Mouse (Mus musculus) neutrophil, adult 5-6 weeks (primary cell): ENCODE data around the gene Ncln. TPM values are rescaled to one million over a fixed set of nuclear protein-coding genes. Genes with fewer than 3 reads are reported as not detected.

ENCODE experiments used
- ATAC-seq: fragments of 151-379, 151-347 bp; 2 replicates; pipeline ENCODE4 v1.8.0; 2017; ENCODE audit warnings: mild to moderate bottlenecking, moderate TSS enrichment; ENCODE audit not compliant: insufficient number of reproducible peaks, poor library complexity, low FRiP score, severe bottlenecking; ENCODE audit errors: extremely low read depth
- total RNA-seq: library from RNA; stranded (forward); fragments of 200-1000 nt; gene quantifications from 2 replicates; pipeline ENCODE4 v1.2.3, GENCODE M21; 2017

Ncln gene
- total RNA-seq, 1 experiment from 2014 or later, result 149 TPM

DNA sequence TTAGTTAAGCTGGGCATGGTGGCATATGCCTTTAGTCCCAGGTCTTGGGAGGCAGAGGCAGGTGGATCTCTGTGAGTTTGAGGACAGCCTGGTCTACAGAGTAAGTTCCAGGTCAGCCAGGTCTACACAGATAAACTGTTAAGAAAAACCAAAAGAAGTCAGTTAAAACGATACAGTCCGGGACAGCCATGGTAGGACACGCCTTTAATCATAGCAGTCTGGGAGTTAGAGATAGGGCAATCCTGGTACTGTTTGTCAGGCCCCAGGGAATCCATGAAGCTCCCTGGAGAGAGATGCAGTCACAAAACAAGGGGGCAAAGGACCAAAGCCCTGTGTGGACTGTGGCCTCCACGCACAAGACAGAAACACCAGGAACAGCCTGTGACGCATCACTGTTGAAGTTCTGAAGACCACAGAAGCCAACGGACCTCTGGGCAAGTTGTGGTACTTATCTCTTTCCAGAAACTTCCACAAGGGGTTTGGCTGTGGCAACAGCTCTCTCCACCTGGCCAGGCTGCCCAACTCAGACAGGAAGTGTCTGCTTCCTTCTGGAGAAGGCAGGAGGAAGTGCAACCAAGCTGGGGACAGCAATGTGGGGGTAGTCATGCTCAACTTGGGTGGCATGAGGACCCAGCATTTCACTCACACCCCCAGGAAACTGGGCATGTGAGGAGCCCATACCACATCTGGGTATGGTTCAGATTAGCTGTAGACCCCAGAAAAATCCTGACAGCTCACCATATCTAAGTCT lies 23.2 kb upstream of the Ncln start:
- peak; percentile 25; the same call in 1 of the 2 replicates for ATAC-seq

DNA sequence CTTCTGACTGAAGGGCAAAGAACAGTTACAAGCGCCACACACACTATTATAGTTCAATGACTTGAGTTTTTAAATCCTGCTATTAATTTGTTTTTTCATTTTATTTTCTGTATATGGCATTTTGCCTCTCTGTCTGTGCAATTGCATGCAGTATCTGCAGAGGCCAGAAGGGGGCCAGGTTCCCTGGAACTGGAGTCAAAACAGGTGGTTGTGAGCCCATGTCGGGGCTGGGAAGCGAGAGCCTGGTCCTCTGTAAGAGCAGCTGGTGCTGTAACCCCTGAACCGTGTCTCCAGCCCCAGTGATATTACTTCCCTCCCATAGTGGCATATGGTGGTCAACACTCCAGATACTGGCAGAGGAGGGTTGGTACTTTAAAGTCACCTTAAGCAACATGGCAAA lies 22.4 kb upstream of the Ncln start:
- ATAC-seq, result peak; percentile 74

DNA sequence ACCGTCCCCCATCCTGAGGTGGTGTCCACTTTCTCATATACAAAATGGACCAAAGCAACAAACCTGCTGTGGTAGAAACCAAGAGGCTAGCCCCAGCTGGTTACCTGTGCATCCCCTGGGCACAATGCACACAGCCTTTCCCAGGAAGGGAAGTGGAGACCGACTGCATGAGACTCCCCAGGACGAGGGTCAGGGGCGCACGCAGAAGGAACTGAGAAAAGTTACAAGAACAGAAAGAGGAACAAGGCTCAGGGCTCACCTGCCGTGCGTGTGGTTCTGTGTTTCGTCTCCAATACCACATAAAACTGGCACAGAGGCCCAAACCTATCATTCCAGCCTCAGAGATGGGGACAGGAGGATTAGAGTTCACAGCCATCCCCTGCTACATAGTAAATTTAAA lies 21.0 kb upstream of the Ncln start:
- ATAC-seq, result peak; percentile 64

DNA sequence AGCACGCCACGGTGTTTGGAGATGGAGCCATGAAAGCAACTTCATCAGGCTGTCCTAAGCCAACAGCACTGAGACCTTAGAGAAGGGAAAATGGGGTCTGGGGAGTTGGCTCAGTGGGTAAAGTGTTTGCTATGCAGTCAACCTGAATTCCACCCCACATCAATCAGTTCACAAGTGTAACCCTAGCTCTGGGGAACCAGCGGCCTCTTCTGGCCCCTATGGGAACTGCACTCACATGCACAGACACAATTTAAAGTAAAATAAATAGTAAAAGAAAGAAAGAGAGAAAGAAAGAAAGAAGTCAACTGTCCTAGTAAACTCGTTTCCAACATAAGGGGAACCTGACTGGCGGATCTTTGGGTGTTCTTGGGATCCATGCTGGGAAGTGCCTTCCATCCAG lies 17.6 kb upstream of the Ncln start:
- no peak for ATAC-seq

DNA sequence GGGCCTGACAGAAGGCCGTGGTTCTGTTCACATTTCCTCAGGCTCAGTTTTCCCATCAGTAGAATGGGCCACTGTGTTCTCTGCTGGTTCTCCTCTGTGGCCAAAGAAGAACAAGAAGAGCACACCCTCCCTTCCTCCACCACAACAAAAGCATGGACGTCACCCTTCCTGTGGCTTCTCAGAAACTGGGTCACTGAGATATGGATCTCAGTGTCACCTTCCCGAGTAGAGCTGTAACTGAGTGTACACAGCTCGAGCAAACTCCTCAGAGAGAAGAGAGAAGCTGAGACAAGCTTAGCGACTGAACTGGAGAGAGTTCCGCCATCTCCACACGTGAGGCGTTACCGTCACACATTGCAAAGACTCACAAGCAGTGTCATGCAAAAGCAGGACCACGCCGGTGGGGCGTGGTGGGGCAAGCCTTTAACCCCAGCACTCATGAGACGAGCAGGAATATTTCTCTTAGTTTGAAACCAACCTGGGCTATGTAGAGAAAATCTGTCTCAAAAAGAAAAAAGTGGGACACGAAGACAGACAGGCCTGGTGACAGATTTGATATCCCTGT lies 14.1 kb upstream of the Ncln start:
- no peak for ATAC-seq

DNA sequence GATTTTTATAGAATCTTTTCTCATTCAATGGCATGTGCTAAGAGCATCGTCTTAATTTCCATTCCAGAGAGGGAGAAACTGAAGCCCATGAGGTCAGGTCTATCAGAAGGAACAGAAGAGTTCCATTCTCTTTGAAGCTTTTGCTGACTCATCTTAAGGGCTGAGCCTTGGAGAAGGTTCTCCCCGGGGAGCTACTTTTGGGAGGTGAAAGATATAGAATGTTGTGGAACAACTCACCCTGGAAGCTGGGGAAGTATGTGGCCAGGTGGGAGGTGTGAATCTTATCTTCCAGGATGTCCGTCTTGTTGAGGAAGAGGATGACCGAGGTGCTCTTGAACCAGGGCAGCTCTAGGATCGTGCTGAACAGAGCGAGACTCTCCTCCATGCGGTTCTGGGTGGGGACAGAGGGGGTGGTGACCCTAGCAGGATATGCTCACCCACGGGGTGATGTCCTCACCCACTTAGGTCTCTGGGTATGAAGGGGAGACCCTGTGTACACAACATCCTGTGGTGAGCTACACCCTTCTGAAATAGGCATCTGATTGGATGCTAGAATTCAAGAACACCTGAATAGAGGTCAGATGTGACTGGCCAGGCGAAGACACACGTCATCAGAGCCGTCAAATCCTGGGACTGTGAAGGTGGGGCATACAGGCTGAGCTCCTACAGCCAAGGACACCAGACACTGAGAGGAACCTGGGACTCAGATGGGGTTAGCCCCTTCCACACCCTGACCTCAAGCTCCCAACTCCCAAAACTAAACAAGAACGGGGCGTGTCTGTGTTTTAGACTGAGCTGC lies 11.7 kb upstream of the Ncln start:
- ATAC-seq, result peak; percentile 39; the same call in 1 of the 2 replicates

DNA sequence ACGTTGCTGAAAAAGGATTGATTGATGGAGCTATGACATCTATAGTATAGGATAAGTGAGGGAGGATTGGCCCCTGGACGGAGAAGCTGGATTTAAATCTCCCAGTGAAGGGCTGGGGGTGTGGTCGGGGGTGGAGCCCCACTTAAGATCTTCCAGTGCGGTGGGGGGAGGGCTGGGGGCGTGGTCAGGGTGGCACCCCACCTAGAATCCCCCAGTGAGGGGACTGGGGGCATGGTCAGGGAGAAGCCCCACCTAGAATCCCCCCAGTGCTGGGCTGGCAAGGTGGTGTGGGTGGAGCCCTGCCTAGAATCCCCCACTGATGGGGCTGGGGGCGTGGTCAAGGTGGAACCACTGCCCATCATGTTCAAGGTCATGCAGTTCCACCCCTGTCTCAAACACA lies 10.9 kb upstream of the Ncln start:
- no peak for ATAC-seq

DNA sequence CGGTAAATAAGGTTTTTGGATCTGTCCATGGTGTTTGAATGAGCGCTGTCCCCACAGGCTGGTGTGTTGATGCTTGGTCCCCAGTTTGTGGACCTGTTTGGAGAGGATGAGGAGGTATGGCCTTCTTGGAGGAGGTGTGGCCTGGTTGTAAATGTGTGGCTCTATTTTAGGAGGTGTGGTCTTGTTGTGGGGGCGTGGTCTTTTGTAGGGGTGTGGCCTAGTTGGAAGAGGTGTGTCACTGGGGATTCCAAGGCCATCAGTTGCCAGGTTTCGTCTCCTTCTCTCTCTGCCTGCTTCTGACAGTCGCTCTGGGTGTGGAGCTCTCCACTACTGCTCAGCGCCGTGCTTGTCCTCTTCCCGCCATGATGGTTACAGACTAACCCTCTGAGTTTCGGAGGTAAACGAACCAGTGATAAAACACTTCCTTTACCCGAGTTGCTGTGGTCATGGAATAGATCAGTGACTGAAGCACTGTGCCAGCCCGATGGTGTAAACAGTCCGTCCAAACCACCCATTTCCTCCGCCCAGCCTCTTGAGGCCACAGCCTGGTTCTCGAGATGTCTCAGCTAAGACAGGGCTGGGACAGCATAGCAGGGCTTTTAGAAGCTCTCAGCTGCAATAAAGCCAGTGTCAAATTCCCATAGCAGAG lies 8.9 kb upstream of the Ncln start:
- no peak for ATAC-seq

DNA sequence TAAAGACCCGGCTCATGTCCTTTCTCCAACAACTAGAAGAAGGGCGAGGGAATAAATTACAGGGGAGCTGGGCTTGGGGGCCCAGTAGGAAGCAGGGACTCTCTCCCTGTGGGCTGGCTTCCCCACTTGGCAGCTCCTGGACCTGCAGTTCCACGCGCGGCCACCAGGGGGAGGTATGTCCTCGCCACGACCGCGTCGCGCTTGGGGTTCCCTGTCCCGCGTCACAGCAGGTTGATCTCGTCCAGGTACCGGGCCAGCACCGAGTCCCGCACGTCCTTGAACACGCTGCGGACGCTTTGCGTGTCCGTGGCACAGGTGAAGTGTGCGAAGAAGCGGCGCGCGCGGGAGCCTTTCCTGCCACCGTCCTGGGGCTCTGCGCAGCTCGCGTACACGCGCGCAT lies 6.5 kb upstream of the Ncln start:
- ATAC-seq, result peak; percentile 64

DNA sequence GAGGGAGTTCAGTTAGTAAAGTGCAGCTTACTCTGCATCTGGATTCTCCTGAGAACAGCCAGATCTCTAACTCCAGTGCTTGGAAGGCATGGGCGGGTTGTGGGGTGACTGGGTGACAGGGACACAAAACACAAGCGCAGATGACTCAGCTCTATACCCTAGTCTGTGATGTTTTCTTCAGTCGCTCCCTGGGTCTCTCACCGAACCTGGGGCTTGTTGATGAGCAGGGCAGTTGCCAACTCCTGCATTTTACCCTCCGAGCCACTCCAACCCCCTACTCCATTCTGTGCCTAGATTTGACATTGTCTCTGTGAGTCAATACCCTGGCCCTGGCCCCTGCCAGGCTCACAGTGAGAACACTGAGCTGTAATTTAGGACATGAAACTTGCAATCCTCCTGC lies 5.7 kb upstream of the Ncln start:
- no peak for ATAC-seq

DNA sequence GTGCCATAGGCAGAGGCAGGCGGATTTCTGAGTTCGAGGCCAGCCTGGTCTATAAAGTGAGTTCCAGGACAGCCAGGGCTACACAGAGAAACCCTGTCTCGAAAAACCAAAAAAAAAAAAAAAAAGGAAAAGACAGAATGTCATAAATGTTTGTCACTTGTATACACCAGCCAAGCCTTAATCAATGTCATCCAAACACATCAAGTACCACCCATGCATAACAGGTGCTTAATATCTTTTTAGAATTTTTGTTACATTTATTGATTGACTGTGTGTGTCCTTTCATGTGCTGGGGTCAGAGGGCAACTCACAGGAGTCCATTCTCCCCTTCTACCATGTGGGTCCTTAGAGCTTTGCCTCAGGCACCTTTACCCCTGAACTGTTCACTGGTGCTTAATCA lies 3.8 kb upstream of the Ncln start, which contains the start of gene S1pr4:
Gene S1pr4 (minus strand): TSS at position 101 of the 400 bp plus-strand sequence.
- no peak for ATAC-seq

DNA sequence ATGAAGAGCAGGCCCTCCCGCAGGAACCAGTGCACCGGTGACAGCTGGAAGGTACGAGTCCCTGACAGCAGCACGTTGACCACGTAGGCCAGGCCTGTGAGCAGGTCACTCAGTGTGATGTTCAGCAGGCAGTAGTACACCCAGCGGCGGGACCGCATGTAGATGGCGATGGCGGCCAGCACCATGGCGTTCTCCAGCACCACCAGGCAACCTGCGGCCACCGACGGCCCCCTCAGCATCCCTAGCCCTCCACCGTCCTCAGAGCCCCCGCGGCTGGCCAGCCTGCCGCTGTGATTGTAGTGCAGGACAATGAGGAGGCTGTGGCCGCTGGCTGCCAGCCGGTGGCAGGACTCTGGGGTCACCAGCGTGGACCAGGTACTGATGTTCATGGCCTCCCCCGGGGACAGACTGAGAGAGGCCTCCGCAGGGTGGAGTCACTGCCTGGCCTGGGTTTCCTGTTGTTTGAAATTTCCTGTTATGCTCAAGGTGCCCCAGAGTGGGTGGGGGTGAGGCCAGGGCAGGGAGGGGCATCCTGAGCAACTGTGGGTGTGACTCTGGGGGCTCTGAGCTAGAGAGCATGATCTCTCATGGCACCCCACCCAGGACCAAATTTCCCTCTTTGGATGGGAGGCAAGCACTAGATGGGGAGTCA lies 3.2 kb upstream of the Ncln start:
- ATAC-seq, result peak; percentile 37

DNA sequence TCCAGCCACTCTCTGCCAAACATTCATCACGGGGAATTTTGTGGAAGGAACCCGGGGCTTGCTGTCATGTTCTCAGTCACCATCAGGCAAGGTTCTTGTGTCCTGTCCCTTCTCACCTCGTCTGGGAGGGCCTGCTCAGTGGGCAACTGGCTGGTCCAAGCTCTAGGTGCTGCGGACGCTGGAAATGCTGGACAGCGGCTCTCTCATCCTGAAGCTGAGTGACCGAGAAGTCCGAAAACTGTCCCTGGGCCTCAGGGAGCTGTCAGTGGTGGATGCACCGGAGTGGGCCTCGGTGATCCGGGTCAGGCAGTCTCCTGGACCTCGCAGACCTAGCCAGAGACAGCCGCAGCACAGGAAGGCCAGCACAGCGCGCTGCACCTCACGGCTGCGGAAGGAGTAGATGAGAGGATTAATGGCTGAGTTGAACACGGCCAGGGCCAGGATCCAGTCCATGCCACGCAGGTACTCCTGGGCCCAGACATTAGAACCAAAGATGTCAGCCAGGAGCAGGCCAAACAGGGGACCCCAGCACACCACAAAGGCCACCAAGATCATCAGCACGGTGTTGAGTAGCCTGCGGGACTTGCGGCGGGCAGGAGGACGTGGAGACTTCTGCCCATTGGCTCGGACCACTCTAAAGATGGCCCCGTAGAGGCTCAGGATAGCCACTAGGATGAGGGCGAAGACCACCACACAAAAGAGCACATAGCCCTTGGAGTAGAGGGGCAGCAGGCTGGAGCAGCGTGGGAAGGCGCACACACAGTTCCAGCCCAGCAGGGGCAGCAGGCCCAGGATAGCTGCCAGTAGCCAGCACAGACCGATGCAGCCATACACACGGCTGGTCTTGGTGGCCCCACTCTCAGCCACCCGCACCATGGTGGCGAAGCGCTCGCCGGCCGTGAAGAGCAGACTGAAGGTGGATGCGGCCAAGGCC lies 2.4 kb upstream of the Ncln start:
- no peak for ATAC-seq

DNA sequence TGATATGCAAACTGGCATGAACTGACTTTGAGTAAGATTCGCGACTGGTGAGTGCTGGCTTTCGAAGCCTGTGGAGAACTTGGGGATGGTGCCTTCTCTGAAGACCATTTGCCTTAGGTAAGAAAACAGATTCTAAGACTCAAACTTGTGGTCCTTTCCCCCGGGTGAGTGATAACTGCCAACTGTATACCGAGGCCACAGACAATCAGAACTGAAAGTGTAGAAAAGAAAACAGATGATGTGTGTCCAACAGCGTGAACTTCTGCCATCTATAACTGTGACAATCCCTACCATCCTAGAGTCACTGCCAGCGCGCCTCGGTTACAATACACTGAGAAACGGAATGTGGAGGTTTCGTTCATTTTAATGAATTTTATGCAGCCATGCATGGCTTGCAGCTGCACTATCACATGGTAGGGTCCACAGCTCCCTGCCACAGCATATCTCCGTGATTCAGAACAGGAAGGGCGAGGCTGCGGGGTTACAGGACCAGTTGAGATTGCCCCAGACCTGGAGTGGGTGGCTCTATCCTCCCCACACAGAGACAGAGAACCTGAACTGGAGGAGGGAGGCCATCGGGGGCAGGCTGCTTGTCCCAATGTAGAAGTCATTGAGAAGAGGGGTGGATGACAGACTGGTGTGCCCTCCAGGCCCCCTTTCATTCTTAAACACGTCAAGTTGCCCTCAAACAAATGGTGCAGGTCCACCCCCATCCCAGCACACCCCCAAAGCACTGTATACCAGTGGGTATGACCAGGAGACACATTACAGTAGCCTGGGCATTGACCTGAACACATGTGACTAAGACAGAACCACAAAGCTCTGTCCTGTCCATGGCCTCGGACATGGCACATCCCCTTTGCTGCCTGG lies 1.4 kb upstream of the Ncln start:
- ATAC-seq, result no peak

DNA sequence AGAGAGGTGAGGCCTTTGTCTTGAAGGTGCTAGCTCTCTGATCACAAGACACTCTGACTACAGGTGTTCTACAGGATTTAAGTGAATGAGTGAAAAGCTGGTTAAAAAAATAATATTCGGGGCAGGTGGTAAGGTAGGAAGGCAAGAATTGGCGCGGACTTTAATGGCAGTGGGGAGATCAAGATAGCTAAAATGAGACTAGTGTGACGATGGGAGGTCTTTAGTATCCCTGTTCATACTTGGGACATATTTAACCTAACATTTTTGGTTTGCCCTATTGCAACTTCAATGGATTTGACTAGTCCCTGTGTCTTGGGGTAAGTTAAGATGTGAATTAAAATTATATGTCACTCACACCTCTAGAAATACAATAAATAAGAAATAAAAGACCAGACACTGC lies 777 bp upstream of the Ncln start:
- no peak for ATAC-seq

DNA sequence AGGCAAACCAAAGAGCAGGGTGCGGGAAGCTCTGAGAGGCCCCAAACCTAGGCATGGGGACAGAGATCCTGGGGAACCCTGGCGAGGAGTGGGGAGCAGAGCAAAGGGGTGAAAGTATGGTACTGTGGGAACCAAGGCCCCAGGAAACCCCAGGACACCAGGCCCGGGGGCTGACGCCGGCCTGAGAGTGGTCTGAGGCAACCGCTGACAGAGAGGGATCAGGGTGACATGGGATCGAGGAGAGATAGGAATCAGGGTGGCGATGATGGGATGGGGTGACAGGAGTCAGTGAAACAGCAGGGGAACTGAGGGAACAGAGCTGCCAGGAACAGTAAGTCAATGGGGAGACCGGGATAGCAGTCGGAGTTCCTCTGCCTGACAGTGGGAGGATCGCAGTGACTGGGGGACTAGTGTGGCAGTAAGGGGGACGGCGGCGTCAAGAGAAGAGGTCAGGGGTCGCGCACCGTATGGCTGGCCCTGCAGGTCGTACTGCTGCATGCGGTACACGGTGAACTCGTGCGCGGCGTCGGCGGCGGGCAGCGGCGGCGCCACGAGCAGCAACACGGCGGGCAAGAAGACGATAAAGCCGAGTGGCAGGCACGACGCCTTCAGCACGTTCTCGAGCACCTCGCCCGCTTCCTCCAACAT lies 452 bp downstream of the Ncln start:
- no peak for ATAC-seq

DNA sequence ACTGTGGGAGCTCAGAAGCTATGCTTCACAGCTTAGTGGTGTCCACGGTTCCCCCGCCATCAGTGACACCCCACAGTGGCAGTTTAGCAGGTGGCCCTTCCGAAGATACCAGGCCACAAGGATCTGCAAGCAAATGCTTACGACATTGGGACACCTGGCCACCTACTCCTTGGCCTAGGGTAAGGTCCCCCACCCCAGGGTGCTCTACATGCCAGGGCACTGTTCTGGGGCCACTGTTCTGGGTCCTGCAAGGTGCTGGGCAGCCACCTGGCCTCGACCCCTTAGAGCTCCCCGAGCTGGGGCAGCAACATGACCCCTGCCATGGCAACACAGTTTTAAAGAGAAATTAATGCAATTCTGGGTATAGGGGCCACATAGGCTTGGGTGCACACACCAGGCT lies 1.0 kb downstream of the Ncln start:
- ATAC-seq, result no peak
